Mouse (Mus musculus): ENCODE data around the gene Fktn. TPM values are rescaled to one million over a fixed set of nuclear protein-coding genes. Genes with fewer than 3 reads are reported as not detected.
"Not testable (repeated sequence)": the region's sequence is repeated elsewhere in the genome, so short reads cannot be mapped to it uniquely, and the experiment has no call there.

Fktn gene
- 25.8 and 26.9 TPM in 2 replicates for polyA plus RNA-seq (2015; fragmentation: Nextera tagmentation; extraction: Ambion mirVana)

DNA sequence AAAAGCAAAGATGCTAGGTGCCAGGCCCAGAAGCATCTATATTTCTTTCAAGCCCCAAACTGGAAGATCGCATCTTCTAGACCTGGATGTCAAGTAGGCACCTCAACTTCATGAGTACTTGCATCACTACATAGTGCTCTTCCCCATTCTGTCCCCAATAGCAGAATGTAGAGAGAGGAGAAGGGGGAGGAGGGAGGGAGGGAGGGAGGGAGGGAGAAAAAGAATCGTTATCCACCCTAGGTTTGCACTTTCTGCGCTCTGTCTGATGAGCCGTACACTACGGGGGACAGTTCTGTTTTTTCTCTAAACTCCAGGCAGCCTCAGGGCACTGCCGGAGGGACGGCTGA lies at the start of gene Fktn:
Gene Fktn, plus strand, starts transcription at position 295 of the 347 bp plus-strand sequence.
- Histone ChIP-seq H3K4me2 (peak within 1 kb of the TSS; percentile 70), H3K36me3 (no peaks in the 10 kb centered on the region), H3K4me3 (replicated peaks) (peak within 1 kb of the TSS; percentile 87), H3K27me3 (replicated peaks) (no peaks in the 10 kb centered on the region), H3K9ac (replicated peaks) (peak within 1 kb of the TSS; percentile 83), H3K27ac (replicated peaks) (peak within 1 kb of the TSS; percentile 91), H3K9me3 (replicated peaks) (no peaks in the 10 kb centered on the region), H3K4me1 (peaks cover 15% of the 10 kb centered on the region)
- peak; percentile 86 for ATAC-seq (ENCODE audit: low FRiP score)
- 8% methylated on average over 7 of the region's 7 CpGs for WGBS

DNA sequence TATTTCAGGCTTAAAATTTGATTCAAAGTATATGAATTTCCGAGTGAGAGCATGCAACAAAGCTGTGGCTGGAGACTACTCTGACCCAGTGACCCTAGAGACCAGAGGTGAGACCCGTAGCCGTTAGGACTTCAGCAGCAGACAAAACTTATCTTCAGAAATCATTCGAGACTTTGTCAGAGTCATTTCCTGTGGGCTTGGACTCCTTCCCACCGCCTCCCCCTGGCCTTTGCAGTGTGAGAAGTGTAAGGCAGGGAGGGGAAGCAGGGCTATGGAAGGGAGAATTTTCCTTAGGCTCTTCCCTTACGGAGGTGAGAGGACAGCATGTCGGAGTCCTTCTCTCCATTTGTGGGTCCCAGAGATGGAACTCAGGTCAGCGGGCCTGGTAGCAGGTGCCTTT lies 31.7 kb upstream of the Fktn start:
- H3K4me1 ChIP-seq, result no peaks in the 10 kb centered on the region
- H3K9ac ChIP-seq (replicated peaks), result no peak overlapping the region
- no peak overlapping the region for H3K27ac ChIP-seq (replicated peaks)
- H3K4me2 ChIP-seq, result no peak overlapping the region
- ATAC-seq (ENCODE audit: low FRiP score), result no peak
- H3K36me3 ChIP-seq, result peaks cover 28% of the 10 kb centered on the region
- H3K27me3 ChIP-seq (replicated peaks), result no peaks in the 10 kb centered on the region
- WGBS, result 92% methylated on average over 8 of the region's 8 CpGs
- H3K9me3 ChIP-seq (replicated peaks), result no peaks in the 10 kb centered on the region
- H3K4me3 ChIP-seq (replicated peaks), result no peak overlapping the region

DNA sequence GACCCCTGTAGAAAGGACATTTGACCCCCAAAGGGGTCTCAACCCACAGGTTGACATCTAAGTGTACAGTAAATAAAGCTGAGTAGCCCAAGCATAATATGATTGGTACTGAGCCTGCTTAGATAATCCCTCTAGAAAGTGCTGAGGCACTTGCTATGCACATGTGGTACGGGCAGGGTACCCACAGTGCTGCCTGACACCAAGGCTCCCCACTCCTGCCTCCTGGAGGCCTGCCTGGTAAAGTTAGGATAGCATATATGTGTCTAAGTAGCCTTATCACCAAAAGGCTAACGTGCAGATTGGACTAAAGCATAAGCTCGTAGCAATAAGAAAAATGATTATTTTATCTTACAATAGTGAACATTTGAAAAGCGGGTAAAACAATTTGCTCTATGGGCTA lies 24.8 kb upstream of the Fktn start:
- ATAC-seq (ENCODE audit: low FRiP score), result no peak
- WGBS, result 88% methylated on average over 4 of the region's 4 CpGs
- Histone ChIP-seq H3K9me3 (replicated peaks) (no peaks in the 10 kb centered on the region), H3K4me3 (replicated peaks) (no peak overlapping the region), H3K27ac (replicated peaks) (no peak overlapping the region), H3K27me3 (replicated peaks) (no peaks in the 10 kb centered on the region), H3K4me1 (no peaks in the 10 kb centered on the region), H3K36me3 (peaks cover 9% of the 10 kb centered on the region), H3K4me2 (no peak overlapping the region), H3K9ac (replicated peaks) (no peak overlapping the region)

DNA sequence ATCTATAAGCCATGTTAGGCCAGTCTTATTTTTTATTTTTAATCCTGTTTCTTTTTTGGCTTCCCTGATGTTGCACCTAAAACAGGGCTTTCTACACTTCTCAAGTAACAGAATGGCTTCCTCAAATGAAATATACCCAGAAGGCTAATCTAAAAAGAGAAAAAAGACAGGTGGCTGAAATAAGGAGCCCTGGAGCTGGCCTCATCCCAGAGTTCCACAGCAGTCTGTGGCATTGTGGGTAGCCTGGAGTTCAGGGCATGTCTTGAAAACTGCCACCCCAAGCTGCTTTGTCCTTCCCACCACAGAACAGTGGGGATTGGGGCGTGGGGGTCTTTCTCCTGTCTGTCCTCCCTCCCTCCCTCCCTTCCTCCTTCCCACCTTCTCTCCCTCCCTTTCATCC lies 22.4 kb upstream of the Fktn start:
- H3K27me3 ChIP-seq (replicated peaks), result no peaks in the 10 kb centered on the region
- 55% methylated on average over 1 of the region's 1 CpGs for WGBS
- no peak overlapping the region for H3K9ac ChIP-seq (replicated peaks)

DNA sequence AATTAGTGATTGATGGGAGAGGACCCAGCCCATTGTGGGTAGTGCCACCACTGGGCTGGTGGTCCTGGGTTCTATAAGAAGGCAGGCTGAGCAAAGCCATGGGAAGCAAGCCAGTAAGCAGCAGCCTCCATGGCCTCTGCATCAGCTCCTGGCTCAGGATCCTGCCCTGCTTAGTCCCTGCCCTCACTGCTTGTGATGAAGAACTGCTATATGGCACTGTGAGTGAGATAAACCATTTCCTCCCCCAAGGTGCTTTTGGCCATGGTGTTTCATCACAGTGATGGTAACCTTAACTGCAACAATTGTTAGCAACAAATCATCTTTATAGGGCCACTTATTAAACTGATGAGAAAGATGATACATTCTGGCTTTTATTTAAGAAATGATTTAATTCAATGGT lies 4.6 kb upstream of the Fktn start:
- not testable (repeated sequence) for H3K36me3 ChIP-seq; H3K9ac ChIP-seq (replicated peaks); H3K9me3 ChIP-seq (replicated peaks)

More for the DNA sequence above, 22.4 kb upstream of the Fktn start:
- peaks cover 14% of the 10 kb centered on the region for H3K36me3 ChIP-seq
- no peak for ATAC-seq (ENCODE audit: low FRiP score)
- H3K27ac ChIP-seq (replicated peaks), result no peak overlapping the region
- no peak overlapping the region for H3K4me2 ChIP-seq
- no peaks in the 10 kb centered on the region for H3K9me3 ChIP-seq (replicated peaks)
- no peak overlapping the region for H3K4me3 ChIP-seq (replicated peaks)
- H3K4me1 ChIP-seq, result no peaks in the 10 kb centered on the region

DNA sequence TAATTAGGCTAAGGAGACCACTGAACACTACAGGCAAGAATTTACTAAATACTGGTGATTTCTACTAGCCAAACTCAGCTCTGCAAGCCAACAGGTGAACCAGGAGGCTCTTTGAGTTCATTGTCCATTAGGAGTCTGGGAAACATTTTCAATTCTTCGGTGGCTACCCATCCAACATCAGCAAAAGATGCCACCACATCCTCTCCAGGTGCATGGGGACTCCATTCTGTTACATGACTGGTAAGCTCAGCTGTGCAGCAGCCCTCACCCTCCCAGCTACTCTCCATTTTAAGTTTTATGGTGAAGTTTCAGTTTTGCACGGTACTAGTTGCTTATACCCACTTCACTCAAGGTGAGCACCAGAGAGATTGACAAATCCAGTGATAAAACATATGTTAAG lies 3.8 kb upstream of the Fktn start:
- H3K9ac ChIP-seq (replicated peaks), result no peak overlapping the region
- 88% methylated on average over 2 of the region's 2 CpGs for WGBS
- no peak overlapping the region for H3K4me2 ChIP-seq
- no peaks in the 10 kb centered on the region for H3K36me3 ChIP-seq
- ATAC-seq (ENCODE audit: low FRiP score), result no peak
- H3K27ac ChIP-seq (replicated peaks), result no peak overlapping the region
- H3K9me3 ChIP-seq (replicated peaks), result no peaks in the 10 kb centered on the region
- H3K27me3 ChIP-seq (replicated peaks), result no peaks in the 10 kb centered on the region
- no peak overlapping the region for H3K4me3 ChIP-seq (replicated peaks)
- peaks cover 2% of the 10 kb centered on the region for H3K4me1 ChIP-seq

More for the DNA sequence above, 4.6 kb upstream of the Fktn start:
- H3K27ac ChIP-seq (replicated peaks); ATAC-seq (ENCODE audit: low FRiP score); H3K4me1 ChIP-seq; H3K27me3 ChIP-seq (replicated peaks); H3K4me2 ChIP-seq; H3K4me3 ChIP-seq (replicated peaks): not testable (repeated sequence)

DNA sequence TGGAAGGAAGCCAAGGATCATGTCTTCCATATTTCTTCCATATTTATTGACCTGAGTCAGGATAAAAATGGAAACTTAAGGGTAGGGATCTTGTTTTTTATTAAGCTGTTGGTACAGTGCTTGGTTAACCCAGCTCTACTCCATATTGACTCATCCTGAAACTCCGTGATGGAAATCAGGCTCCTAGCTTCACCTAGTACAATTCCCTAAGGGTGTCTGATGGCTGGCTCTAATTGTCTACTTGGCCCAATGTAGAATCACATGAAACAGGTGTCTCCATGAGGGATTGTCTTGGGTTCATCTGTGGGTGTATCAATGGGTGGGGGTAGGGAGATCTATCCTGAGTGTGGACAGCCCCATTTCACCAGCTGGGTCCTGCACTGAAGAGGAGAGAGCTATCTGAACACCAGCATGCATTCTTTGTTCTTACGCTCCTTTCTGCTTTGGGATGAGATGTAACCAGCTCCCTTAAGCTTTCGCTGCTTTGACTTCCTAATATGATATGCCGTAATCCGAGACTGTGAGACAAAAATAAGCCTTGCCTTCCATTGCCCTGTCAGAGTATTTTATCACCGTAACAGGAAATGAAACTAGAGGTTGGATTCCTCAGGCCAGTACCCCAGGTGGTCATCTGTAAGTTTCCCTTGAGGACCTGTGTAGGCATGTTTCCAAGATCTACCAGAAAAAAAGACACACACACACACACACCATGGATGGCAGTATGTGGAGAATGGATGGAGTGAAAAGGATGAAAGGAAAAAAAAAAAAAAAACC lies 3.1 kb upstream of the Fktn start:
- Histone ChIP-seq H3K4me1 (peaks cover 9% of the 10 kb centered on the region), H3K27ac (replicated peaks) (no peak overlapping the region), H3K4me3 (replicated peaks) (no peak overlapping the region), H3K9me3 (replicated peaks) (no peaks in the 10 kb centered on the region), H3K4me2 (no peak overlapping the region), H3K27me3 (replicated peaks) (no peaks in the 10 kb centered on the region), H3K36me3 (no peaks in the 10 kb centered on the region), H3K9ac (replicated peaks) (no peak overlapping the region)
- ATAC-seq (ENCODE audit: low FRiP score), result no peak
- WGBS, result 85% methylated on average over 6 of the region's 6 CpGs

DNA sequence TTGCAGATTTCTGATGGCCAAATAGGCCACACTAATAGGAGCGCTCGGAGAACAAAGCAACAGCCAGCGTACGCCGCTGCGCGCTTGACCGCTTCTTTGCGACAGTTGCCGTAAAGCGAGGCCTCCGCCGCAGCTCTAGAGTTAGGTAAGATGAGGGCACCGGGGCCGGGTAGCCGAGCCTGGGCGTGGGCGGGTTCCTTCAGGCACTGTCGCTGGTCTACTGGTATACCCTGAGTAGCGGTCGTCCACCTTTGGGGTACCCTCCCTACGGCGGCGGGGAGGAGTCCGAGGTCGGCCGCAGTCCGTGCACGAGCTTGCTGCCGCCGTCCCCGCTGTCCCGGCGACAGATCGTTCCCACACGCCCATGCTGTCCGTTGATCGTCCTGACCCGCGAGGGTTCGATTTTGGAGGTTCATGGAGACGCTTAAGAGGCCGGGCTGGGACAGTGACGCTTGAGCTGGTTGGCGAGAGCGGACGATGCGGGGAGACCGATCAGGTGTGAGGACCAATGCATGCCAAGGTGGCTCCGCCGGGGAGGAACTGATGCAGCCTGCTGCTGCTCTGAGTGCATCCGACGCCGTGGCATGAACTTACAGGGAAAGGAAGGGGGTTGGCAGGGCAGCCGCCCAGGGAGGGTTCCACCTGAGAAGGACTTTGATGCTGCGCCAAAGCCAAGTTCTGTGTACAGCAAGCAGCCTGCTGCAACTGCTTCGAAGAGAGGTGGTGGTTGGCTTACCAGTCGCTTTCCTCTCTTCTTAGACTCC lies 435 bp downstream of the Fktn start:
- H3K4me2 ChIP-seq, result peak overlapping the region; percentile 70
- H3K27ac ChIP-seq (replicated peaks), result peak overlapping the region; percentile 91
- WGBS, result 9% methylated on average over 58 of the region's 58 CpGs
- no peaks in the 10 kb centered on the region for H3K9me3 ChIP-seq (replicated peaks)
- peak overlapping the region; percentile 87 for H3K4me3 ChIP-seq (replicated peaks)
- no peaks in the 10 kb centered on the region for H3K36me3 ChIP-seq
- peaks cover 15% of the 10 kb centered on the region for H3K4me1 ChIP-seq
- H3K9ac ChIP-seq (replicated peaks), result peak overlapping the region; percentile 83
- H3K27me3 ChIP-seq (replicated peaks), result no peaks in the 10 kb centered on the region
- peak; percentile 92 for ATAC-seq (ENCODE audit: low FRiP score)

DNA sequence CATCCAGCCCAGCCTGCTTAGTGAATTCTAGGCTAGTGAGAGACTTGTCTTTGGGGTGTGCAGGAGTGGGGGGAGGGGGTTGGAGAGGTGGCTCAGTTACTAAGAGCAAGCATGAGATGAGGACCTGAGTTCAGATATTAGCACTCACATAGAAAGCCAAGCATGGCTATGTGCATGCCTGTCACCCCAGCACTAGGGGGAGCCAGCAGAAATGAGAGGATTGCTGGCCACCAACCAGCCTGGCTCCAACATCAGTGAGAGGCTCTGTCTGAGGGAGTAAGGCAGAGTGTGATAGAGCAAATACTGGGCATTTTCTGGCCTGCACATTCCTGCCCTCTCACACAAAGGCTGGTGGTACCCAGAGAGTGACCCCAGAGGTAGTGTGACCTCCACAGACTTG lies 2.2 kb downstream of the Fktn start:
- ATAC-seq (ENCODE audit: low FRiP score), result no peak
- no peak overlapping the region for H3K4me3 ChIP-seq (replicated peaks)
- H3K9me3 ChIP-seq (replicated peaks), result no peaks in the 10 kb centered on the region

DNA sequence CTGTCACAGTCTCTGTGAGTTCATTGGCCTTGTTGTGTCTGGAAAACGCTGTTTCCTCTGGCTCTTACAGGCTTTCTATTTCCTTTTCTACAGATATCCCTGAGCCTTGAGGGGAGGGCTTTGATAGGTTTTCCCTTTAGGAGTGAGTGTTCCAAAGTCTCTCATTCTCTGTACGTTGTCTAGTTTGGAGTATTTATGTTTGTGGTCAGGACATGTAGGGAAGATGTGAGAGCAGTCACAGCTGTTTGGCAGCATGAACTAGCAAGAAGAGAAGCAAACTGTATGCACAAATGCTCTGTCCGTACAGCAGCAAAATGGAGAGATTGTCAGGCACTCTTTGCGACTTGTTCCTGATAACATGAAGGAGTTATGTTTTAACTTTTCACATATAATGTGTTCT lies 3.7 kb downstream of the Fktn start:
- Histone ChIP-seq H3K36me3 (peaks cover 13% of the 10 kb centered on the region), H3K9ac (replicated peaks) (no peak overlapping the region), H3K27me3 (replicated peaks) (no peaks in the 10 kb centered on the region), H3K4me2 (no peak overlapping the region), H3K4me1 (peaks cover 15% of the 10 kb centered on the region), H3K9me3 (replicated peaks) (no peaks in the 10 kb centered on the region), H3K4me3 (replicated peaks) (no peak overlapping the region), H3K27ac (replicated peaks) (no peak overlapping the region)
- ATAC-seq (ENCODE audit: low FRiP score), result no peak
- WGBS, result 89% methylated on average over 4 of the region's 4 CpGs

More for the DNA sequence above, 2.2 kb downstream of the Fktn start:
- no peak overlapping the region for H3K9ac ChIP-seq (replicated peaks)
- no peaks in the 10 kb centered on the region for H3K27me3 ChIP-seq (replicated peaks)
- H3K27ac ChIP-seq (replicated peaks), result no peak overlapping the region
- H3K4me1 ChIP-seq, result peaks cover 15% of the 10 kb centered on the region
- H3K4me2 ChIP-seq, result peak overlapping the region; percentile 70
- peaks cover 2% of the 10 kb centered on the region; the same call in 1 of the 2 replicates for H3K36me3 ChIP-seq

DNA sequence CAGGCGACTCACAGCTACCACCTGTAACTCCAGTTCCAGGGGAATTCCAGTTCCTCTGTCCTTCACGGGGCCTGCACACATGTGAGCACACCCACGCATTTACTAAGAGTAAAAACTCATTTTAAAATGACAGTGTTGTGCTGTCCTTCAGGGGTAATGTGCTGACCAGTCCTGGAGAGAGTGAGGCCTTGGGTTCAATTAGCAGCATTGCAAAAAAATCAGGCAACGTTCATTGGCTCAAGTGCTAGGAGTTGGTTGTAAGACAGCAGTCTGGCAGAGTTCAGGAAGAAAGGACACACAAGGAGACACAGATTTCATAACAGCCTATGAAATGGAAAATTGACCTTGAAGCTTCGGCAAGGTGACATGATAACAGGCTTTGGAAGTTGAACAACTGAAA lies 4.5 kb downstream of the Fktn start:
- H3K4me3 ChIP-seq (replicated peaks), result no peak overlapping the region
- no peaks in the 10 kb centered on the region for H3K9me3 ChIP-seq (replicated peaks)
- no peak for ATAC-seq (ENCODE audit: low FRiP score)
- no peak overlapping the region for H3K9ac ChIP-seq (replicated peaks)
- H3K4me1 ChIP-seq, result peaks cover 15% of the 10 kb centered on the region
- no peaks in the 10 kb centered on the region for H3K27me3 ChIP-seq (replicated peaks)
- H3K4me2 ChIP-seq, result no peak overlapping the region
- no peak overlapping the region for H3K27ac ChIP-seq (replicated peaks)
- WGBS, result 90% methylated on average over 5 of the region's 5 CpGs
- H3K36me3 ChIP-seq, result peaks cover 14% of the 10 kb centered on the region

DNA sequence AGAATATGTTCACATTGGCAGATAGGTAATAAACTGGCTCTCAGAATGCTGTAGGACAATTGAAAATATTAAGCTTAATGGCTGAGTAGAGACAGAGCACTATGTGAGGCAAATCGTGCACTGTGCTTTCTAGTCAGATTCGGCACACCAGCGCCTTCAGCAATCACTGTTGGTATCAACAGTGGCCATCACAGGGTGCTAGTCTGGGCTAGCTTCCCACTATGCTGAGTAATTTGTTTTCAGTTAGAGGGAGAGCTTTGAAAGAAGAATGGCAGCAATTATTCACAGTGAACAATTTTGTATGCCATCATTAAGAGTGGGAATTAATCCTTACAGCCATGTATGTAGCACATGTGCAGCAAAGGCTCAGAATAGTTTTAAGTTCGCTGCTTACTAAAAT lies 8.7 kb downstream of the Fktn start:
- H3K9ac ChIP-seq (replicated peaks), result no peak overlapping the region
- no peak overlapping the region for H3K27ac ChIP-seq (replicated peaks)
- H3K4me3 ChIP-seq (replicated peaks), result no peak overlapping the region
- no peak overlapping the region for H3K4me2 ChIP-seq
- no peaks in the 10 kb centered on the region for H3K27me3 ChIP-seq (replicated peaks)
- 84% methylated on average over 4 of the region's 4 CpGs for WGBS
- no peaks in the 10 kb centered on the region for H3K9me3 ChIP-seq (replicated peaks)
- H3K4me1 ChIP-seq, result no peaks in the 10 kb centered on the region
- no peak for ATAC-seq (ENCODE audit: low FRiP score)
- peaks cover 29% of the 10 kb centered on the region for H3K36me3 ChIP-seq
